Mouse (Mus musculus): ENCODE data around the gene C1qtnf2.

- TF ChIP-seq GATA1 (IDR thresholded peaks at IDR 0.05; ENCODE audit: borderline replicate concordance, low read length) (no peak), FLI1 (IDR thresholded peaks at IDR 0.05; ENCODE audit: low read length) (no peak)
Observed at GRCm38 (mm10) chr11:43530043-43530442, 56.0 kb downstream of the C1qtnf2 start.
